Mouse (Mus musculus): Measurements from ENCODE around the gene Ciapin1.

GRCm38 (mm10) chr8:94820553-94820952, 17.6 kb downstream of the Ciapin1 start:
- TF ChIP-seq EP300 (IDR thresholded peaks at IDR 0.05; ENCODE audit: low read depth) (no peak), CTCF (IDR thresholded peaks at IDR 0.05; ENCODE audit: low read depth) (no peak)

Data from heart, postnatal 0 days (tissue).